Mouse (Mus musculus) kidney, adult 2 months (tissue): ENCODE measurements around the gene Asap2.
"Not testable (repeated sequence)": the region's sequence is repeated elsewhere in the genome, so short reads cannot be mapped to it uniquely, and the experiment has no call there.

ENCODE experiments used
- CTCF ChIP-seq: fragments of 200-500 bp; conservative IDR thresholded peaks from 2 replicates; pipeline ENCODE4 v1.5.1; 2011; ENCODE audit warnings: low read depth, mild to moderate bottlenecking, control low read depth, low read length, moderate library complexity, mixed read lengths; ENCODE audit not compliant: insufficient read depth, insufficient read length
- POLR2A ChIP-seq: fragments of 200-500 bp; IDR thresholded peaks from one replicate; pipeline ENCODE4 v1.6.1; 2011; ENCODE audit warnings: low read depth, low read length, control low read depth

- peak; percentile 46 for TF ChIP-seq CTCF
- TF ChIP-seq POLR2A, result not testable (repeated sequence)
Observed at GRCm38 (mm10) chr12:21111116-21111475, 120.8 kb downstream of the Asap2 start.
